Mouse (Mus musculus) layer of hippocampus, adult 11-12 months (tissue): ENCODE measurements at regions not wholly inside any gene's neighbourhood (a gene's known extent, or its start where the extent isn't known, plus 50 kb on each side); places are given as distances from the start of the nearest gene placed in this dataset.

Source experiments
- DNase-seq: peaks from one replicate; pipeline ENCODE4 v3.0.0; 2022; ENCODE audit warnings: low spot score

GRCm38 (mm10) chr3:126293645-126294044 lies 69.8 kb upstream of the Arsj start:
- no peak for DNase-seq

- DNase-seq: no peak
Observed at GRCm38 (mm10) chr3:126295932-126296331, 67.6 kb upstream of the Arsj start.

GRCm38 (mm10) chr3:126299257-126299656 lies 64.2 kb upstream of the Arsj start:
- no peak for DNase-seq

DNA sequence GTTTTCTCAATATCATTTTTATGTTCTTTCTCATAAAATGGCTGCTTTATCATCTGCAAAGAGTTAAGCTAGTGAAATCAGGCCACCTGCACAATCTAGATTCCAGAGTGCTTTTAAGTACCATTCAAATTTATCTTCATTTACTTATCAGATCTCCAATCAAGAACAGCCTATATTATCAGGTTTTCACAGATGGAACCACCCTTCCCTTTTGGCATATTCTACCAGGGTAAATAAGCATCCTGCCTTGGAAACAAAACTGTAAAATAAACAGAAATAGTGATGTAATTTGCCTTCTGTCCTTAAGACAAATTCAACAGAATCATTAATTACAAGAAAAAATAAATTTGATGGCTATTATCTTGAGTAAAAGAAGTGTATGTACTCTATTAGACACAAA lies 55.2 kb upstream of the Arsj start:
- DNase-seq: no peak
